Mouse (Mus musculus): ENCODE data around the gene Mtm1. TPM values are rescaled to one million over a fixed set of nuclear protein-coding genes. Genes with fewer than 3 reads are reported as not detected.
A peak's percentile ranks its signal among the peaks of the same experiment; 100 is the strongest.
"Not testable (repeated sequence)": the region's sequence is repeated elsewhere in the genome, so short reads cannot be mapped to it uniquely, and the experiment has no call there.

Mtm1 gene
- polyA plus RNA-seq, 1 experiment = 3.5 TPM

- DNase-seq (ENCODE audit: low read depth) = peak; percentile 12
Measured at GRCm38 (mm10) chrX:71285473-71285872, 74.9 kb downstream of the Mtm1 start.

- DNase-seq (ENCODE audit: low read depth) = no peak
Measured at GRCm38 (mm10) chrX:71287088-71287487, 76.5 kb downstream of the Mtm1 start.

GRCm38 (mm10) chrX:71294191-71294590 lies 83.6 kb downstream of the Mtm1 start:
- DNase-seq (ENCODE audit: low read depth) = no peak

GRCm38 (mm10) chrX:71296005-71296404 lies 85.4 kb downstream of the Mtm1 start:
- DNase-seq (ENCODE audit: low read depth) = no peak

- no peak for DNase-seq (ENCODE audit: low read depth)
Measured at GRCm38 (mm10) chrX:71302148-71302547, 91.6 kb downstream of the Mtm1 start.

GRCm38 (mm10) chrX:71311229-71311628 lies 100.7 kb downstream of the Mtm1 start:
- no peak for DNase-seq (ENCODE audit: low read depth)

- no peak for DNase-seq (ENCODE audit: low read depth)
Measured at GRCm38 (mm10) chrX:71314380-71314779, 103.8 kb downstream of the Mtm1 start.

GRCm38 (mm10) chrX:71352033-71352432 lies 141.5 kb downstream of the Mtm1 start:
- no peak for DNase-seq (ENCODE audit: low read depth)

- no peak for DNase-seq (ENCODE audit: low read depth)
Measured at GRCm38 (mm10) chrX:71355331-71355730, 144.8 kb downstream of the Mtm1 start.

GRCm38 (mm10) chrX:71361793-71362192 lies 151.2 kb downstream of the Mtm1 start:
- not testable (repeated sequence) for DNase-seq (ENCODE audit: low read depth)

- DNase-seq (ENCODE audit: low read depth) = no peak
Measured at GRCm38 (mm10) chrX:71364062-71364461, 153.5 kb downstream of the Mtm1 start.

- DNase-seq (ENCODE audit: low read depth) = no peak
Measured at GRCm38 (mm10) chrX:71364554-71364991, 154.0 kb downstream of the Mtm1 start, which contains the start of gene Mtmr1. Gene Mtmr1, plus strand, starts transcription at chrX:71364760.

- no peak for DNase-seq (ENCODE audit: low read depth)
Measured at GRCm38 (mm10) chrX:71365011-71365410, 154.4 kb downstream of the Mtm1 start.

Other genes starting within 250 kb of the Mtm1 start
- gene Mamld1, start 160.5 kb upstream of the Mtm1 start, polyA plus RNA-seq (2012; rRNA removed) = 8.4 and 12.8 TPM in 2 replicates
- gene Mtmr1, start 154.0 kb downstream of the Mtm1 start, polyA plus RNA-seq (2012; rRNA removed) = 11.2 and 12.4 TPM in 2 replicates

Measured in gonadal fat pad, adult 2 months (tissue).